Mouse (Mus musculus): ENCODE measurements at regions not wholly inside any gene's neighbourhood (a gene's known extent, or its start where the extent isn't known, plus 50 kb on each side); places are given as distances from the start of the nearest gene placed in this dataset.

DNA sequence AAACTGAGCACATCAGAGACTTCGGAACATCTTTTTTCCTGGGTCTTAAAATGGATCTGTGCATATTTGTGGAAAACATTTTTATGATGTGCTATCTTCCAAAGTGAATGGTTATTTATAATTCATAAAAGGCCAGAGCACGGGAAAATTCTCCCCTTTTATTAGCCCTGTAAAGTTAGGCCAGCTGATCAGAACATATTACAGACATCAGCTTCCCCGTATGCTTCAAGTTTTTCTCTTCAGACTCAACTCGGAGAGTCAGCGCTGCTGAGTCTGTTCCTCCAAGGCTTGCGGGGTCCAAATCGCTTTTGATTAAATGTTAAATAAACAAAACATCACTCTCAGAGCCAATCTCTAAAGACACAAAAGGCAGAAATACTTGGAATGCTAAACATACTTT, 134.1 kb upstream of the Smim15 start:
- TF ChIP-seq CTCF (IDR thresholded peaks at IDR 0.05; ENCODE audit: borderline replicate concordance, extremely low read depth, insufficient read depth, insufficient read length) (no peak), POLR2A (IDR thresholded peaks at IDR 0.05; ENCODE audit: borderline replicate concordance, extremely low read depth, insufficient read depth, insufficient read length, poor library complexity, severe bottlenecking) (no peak)

Measured in brain, embryonic 14.5 days (tissue).